Comparison of ENCODE assay signal across 1 mouse cellular context in genomic region chr16:93815856-93816736, GRCm38 (mm10).
A peak's percentile ranks its signal among the peaks of the same experiment; 100 is the strongest.
TF ChIP-seq lines count a peak whose summit lies in the region.

No protein-coding gene starts in this region.

TF ChIP-seq in MEL, 35 proteins besides CTCF, POLR2A, EP300 and RAD21 (continued from another document):
- TF ChIP-seq ZMIZ1 (IDR thresholded peaks at IDR 0.05; ENCODE audit: low read depth, low read length), result peak; percentile 95
- TF ChIP-seq POLR2AphosphoS5 (IDR thresholded peaks at IDR 0.05; ENCODE audit: borderline replicate concordance, low read depth, low read length), result no peak
- no peak for TF ChIP-seq USF1 (IDR thresholded peaks at IDR 0.05; ENCODE audit: low read depth, low read length)
- TF ChIP-seq E2F4 (IDR thresholded peaks at IDR 0.05; ENCODE audit: borderline replicate concordance, low read depth, low read length), result no peak
- no peak for TF ChIP-seq MYB (IDR thresholded peaks at IDR 0.05; ENCODE audit: low read depth, low read length)
- TF ChIP-seq HCFC1 (IDR thresholded peaks at IDR 0.05; ENCODE audit: low read depth, low read length), result peak; percentile 72
- peak; percentile 92 for TF ChIP-seq MAZ (IDR thresholded peaks at IDR 0.05; ENCODE audit: low read depth, low read length)
- no peak for TF ChIP-seq SMC3 (IDR thresholded peaks at IDR 0.05; ENCODE audit: low read depth, low read length)
- TF ChIP-seq TAL1 (IDR thresholded peaks at IDR 0.05; ENCODE audit: low read length), result no peak
- no peak for TF ChIP-seq MEF2A (IDR thresholded peaks at IDR 0.05; ENCODE audit: extremely low read depth, insufficient replicate concordance, low read depth, low read length, poor library complexity, severe bottlenecking)
- peak; percentile 87 for TF ChIP-seq MYC (IDR thresholded peaks at IDR 0.05; ENCODE audit: low read depth, low read length)
- TF ChIP-seq TCF12 (IDR thresholded peaks at IDR 0.05; ENCODE audit: low read depth, low read length), result peak; percentile 63
- no peak for TF ChIP-seq USF2 (IDR thresholded peaks at IDR 0.05; ENCODE audit: borderline replicate concordance in 1 of 2, insufficient read depth in 1 of 2, low read depth in 1 of 2, low read length in 2 of 2)
- TF ChIP-seq ELF1 (IDR thresholded peaks at IDR 0.05; ENCODE audit: low read depth, low read length), result peak; percentile 90
- no peak for TF ChIP-seq ZKSCAN1 (IDR thresholded peaks at IDR 0.05; ENCODE audit: low read depth, low read length)
- TF ChIP-seq MXI1 (IDR thresholded peaks at IDR 0.05; ENCODE audit: low read depth, low read length), result peak; percentile 65
- no peak; the same call in 1 of the 2 replicates for TF ChIP-seq KAT2A (conservative IDR thresholded peaks at IDR 0.05; ENCODE audit: low read depth, low read length)
- TF ChIP-seq POLR2AphosphoS2 (IDR thresholded peaks at IDR 0.05; ENCODE audit: low read length), result peak; percentile 78; the same call in 1 of the 2 replicates
- no peak for TF ChIP-seq NRF1 (IDR thresholded peaks at IDR 0.05; ENCODE audit: insufficient read depth, low read depth, low read length, poor library complexity, severe bottlenecking)
- no peak for TF ChIP-seq ZNF384 (IDR thresholded peaks at IDR 0.05; ENCODE audit: low read depth, low read length)
- TF ChIP-seq JUND (IDR thresholded peaks at IDR 0.05; ENCODE audit: low read depth, low read length), result no peak
- peak; percentile 87 for TF ChIP-seq RCOR1 (IDR thresholded peaks at IDR 0.05; ENCODE audit: low read depth, low read length)
- peak; percentile 22; the same call in 1 of the 2 replicates for TF ChIP-seq MAFK (IDR thresholded peaks at IDR 0.05; ENCODE audit: borderline replicate concordance, low read depth, low read length)
